Mouse (Mus musculus) kidney, postnatal 25 days (tissue): ENCODE data around the gene Sox12.

Source experiments
- DNase-seq, 2 experiments: peaks; one replicate each; pipeline ENCODE4 v3.0.0; 2021; ENCODE audit warnings: mixed read lengths in 2 of 2

Gene Sox12

GRCm38 (mm10) chr2:152357254-152357653 lies 40.6 kb downstream of the Sox12 start:
- DNase-seq, result no peak

DNA sequence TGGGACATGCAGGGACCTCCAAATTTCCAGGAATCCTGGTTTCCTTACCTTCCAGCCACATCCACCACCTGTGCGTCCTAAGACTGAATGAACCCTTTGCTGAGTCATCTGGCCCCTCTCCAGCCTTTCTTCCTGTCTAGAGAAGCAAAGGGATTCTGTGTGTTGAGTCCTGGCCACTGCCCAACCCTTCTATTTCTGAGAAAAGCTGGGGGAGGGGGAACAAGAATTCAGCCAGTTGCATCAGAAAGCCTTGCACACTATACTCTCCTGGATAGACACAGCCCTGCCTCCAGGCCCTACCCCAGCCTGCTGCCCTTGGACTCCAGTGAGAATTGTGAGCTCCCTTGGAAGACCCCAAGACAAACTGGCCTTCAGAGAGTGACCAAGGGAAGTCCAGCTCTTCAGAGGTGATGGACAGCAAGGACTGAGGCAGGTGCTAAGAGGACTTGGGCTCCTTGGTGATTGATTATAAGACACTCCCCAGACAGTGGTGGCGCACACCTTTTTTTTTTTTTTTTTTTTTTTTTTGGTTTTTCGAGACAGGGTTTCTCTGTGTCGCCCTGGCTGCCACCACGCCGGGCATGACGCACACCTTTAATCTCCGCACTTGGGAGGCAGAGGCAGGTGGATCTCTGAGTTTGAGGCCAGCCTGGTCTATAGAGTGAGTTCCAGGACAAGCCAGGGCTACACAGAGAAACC lies 47.9 kb downstream of the Sox12 start:
- DNase-seq, result peak; percentile 79 to 85

GRCm38 (mm10) chr2:152349205-152349604 lies 48.7 kb downstream of the Sox12 start:
- no peak for DNase-seq

DNA sequence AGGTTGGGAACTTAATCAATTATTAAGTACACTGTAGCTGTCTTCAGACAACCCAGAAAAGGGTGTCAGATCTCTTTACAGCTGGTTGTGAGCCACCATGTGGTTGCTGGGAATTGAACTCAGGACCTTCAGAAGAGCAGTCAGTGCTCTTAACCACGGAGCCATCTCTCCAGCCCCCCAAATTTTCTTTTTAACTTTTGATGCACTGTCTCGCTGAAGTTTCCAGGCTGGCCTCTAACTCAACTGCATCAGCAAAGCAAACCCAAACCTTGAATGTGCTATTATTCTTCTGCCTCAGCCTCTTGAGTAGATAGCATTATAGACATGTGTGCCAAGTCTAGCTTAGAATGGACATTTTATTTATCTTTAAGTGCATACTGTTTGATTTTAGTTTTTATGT lies 50.1 kb downstream of the Sox12 start:
- no peak for DNase-seq

DNA sequence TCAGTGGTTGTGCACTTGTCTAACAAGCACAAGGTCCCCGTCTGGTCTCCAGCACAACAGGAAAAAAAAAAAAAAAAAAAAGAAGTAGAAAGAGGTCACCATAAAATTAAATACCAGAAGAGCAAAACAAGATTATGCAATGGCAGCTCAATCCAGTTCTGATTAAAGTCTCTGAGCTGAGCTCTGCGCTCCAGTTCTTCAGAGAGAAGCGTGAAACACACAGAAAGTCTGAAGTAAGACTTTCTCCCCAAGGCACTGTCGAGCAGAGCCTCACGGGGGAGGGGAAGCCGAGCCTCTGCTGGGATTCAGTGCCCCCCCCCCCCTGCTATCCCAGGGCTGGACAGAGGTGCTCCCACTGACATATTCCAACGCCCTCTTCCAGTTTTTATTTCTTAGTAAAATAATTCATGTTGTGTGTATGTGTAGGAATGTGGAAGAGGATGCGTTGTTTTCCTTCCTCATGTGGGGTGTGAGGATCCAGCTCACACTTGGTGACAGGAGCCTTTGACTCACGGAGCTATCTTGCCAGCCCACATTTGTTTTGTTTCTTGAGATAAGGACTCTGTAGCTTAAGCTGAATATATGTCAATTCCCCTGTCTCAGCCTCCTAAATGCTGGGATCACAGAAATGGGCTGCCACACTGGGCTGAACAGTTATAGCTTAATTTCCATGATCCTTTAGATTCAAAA lies 50.9 kb downstream of the Sox12 start:
- DNase-seq, result no peak

GRCm38 (mm10) chr2:152345393-152345792 lies 52.5 kb downstream of the Sox12 start:
- DNase-seq, result no peak

GRCm38 (mm10) chr2:152344909-152345308 lies 53.0 kb downstream of the Sox12 start:
- no peak for DNase-seq

DNA sequence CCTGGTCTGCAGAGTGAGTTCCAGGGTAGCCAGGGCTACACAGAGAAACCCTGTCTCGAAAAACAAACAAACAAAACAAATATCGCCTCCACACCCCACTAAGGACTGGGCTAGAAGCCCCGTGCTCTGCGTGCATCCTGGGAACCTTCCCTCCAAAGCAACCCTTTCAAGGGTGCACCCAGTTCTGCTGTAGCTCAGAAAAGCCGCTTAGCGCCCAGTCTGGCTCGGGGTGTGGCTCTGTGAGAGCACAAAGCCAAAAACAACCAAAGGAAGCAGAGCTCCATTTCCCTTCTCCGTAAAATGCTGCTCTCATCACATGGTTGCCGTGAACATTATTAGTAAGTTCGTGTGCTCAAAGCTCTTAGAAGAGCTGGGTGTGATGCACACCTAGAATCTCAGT lies 53.5 kb downstream of the Sox12 start:
- no peak for DNase-seq
